Mouse (Mus musculus) heart, embryonic 15.5 days (tissue): ENCODE measurements around the gene Tmem179. TPM values are rescaled to one million over a fixed set of nuclear protein-coding genes. Genes with fewer than 3 reads are reported as not detected.

Experiments used
- ATAC-seq: fragments of 200-750 bp; cut with Nextera tagmentation; replicated peaks from 2 replicates; pipeline ENCODE4 v1.8.0; 2017; ENCODE audit warnings: low read depth, moderate TSS enrichment; ENCODE audit not compliant: insufficient number of reproducible peaks, insufficient read depth, low FRiP score
- H3K27ac ChIP-seq: fragments of 300-500 bp; sonication (generic); 2 replicates; pipeline ENCODE4 v1.5.1; 2015; ENCODE audit warnings: mild to moderate bottlenecking, inconsistent platforms
- H3K27me3 ChIP-seq: fragments of 300-500 bp; sonication (generic); 2 replicates; pipeline ENCODE4 v1.6.1; 2015; ENCODE audit warnings: inconsistent platforms
- H3K36me3 ChIP-seq: fragments of 300-500 bp; sonication (generic); 2 replicates; pipeline ENCODE4 v1.6.1; 2015; ENCODE audit warnings: mild to moderate bottlenecking, inconsistent platforms
- H3K4me1 ChIP-seq: fragments of 300-500 bp; sonication (generic); replicated peaks from 2 replicates; pipeline ENCODE4 v1.6.1; 2015; ENCODE audit warnings: inconsistent platforms
- H3K4me2 ChIP-seq: fragments of 300-500 bp; sonication (generic); 2 replicates; pipeline ENCODE4 v1.6.1; 2015; ENCODE audit warnings: inconsistent platforms, mild to moderate bottlenecking, moderate library complexity
- H3K4me3 ChIP-seq: fragments of 300-500 bp; sonication (generic); 2 replicates; pipeline ENCODE4 v1.5.1; 2015; ENCODE audit warnings: mild to moderate bottlenecking, inconsistent platforms
- H3K9ac ChIP-seq: fragments of 300-500 bp; sonication (generic); 2 replicates; pipeline ENCODE4 v1.6.1; 2015; ENCODE audit warnings: mild to moderate bottlenecking, inconsistent platforms
- H3K9me3 ChIP-seq: fragments of 300-500 bp; sonication (generic); replicated peaks from 2 replicates; pipeline ENCODE4 v1.6.1; 2016; ENCODE audit warnings: inconsistent platforms
- WGBS: fragments of 180-500 bp; shearing (Covaris S2); methylation state at CpG from one replicate; pipeline ENCODE4 v1.1.7; 2015; ENCODE audit warnings: mixed read lengths; 5-methylcytosine and 5-hydroxymethylcytosine counted together
- polyA plus RNA-seq: library from polyadenylated mRNA; unstranded; fragments of >200 nt; fragmentation: Nextera tagmentation; extraction: Ambion mirVana; gene quantifications from 2 replicates; pipeline ENCODE4 v1.2.1, GENCODE M21; 2015

Gene Tmem179
- polyA plus RNA-seq, 1 experiment from 2014 or later: 0.39 TPM

- H3K9ac ChIP-seq: no peak overlapping the region
- no peak overlapping the region for H3K4me2 ChIP-seq
- ATAC-seq: no peak
- H3K9me3 ChIP-seq: no peaks in the 10 kb centered on the region
- H3K4me3 ChIP-seq: no peak overlapping the region
- H3K27ac ChIP-seq: no peak overlapping the region
- no peaks in the 10 kb centered on the region for H3K4me1 ChIP-seq
- H3K36me3 ChIP-seq: no peaks in the 10 kb centered on the region
- WGBS: 67% methylated on average over 4 of the region's 4 CpGs
- H3K27me3 ChIP-seq: peaks cover 14% of the 10 kb centered on the region; the same call in 1 of the 2 replicates
These were observed 53.3 kb downstream of the Tmem179 start for GRCm38 (mm10) chr12:112463209-112463608.

DNA sequence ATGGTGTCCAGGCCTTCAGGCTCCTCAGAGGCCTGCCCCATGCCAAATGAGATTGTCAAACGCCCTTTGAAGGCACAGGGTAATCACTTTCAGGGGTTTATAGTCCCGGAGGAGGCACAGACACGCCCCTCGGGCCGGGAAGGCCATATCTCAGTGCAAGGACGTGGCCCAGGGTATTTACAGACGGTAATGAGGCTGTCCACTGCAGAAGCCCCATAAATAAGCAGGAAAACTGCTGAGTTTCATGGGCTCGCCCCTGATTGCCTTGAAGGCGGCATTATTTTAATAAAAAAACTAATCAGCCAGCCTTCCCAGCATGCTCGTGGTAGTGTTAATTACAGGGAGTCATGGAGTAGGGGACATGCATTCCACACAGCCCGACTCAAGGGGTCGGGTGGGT is 54.1 kb downstream of the Tmem179 start:
- Histone ChIP-seq H3K9me3 (no peaks in the 10 kb centered on the region), H3K27me3 (0 out of 2 replicates have a peak, but pooled peaks cover 8% of the 10 kb centered on the region), H3K4me2 (no peak overlapping the region), H3K4me3 (no peak overlapping the region), H3K27ac (no peak overlapping the region), H3K4me1 (no peaks in the 10 kb centered on the region), H3K36me3 (no peaks in the 10 kb centered on the region), H3K9ac (no peak overlapping the region)
- 64% methylated on average over 12 of the region's 12 CpGs for WGBS
- no peak for ATAC-seq

DNA sequence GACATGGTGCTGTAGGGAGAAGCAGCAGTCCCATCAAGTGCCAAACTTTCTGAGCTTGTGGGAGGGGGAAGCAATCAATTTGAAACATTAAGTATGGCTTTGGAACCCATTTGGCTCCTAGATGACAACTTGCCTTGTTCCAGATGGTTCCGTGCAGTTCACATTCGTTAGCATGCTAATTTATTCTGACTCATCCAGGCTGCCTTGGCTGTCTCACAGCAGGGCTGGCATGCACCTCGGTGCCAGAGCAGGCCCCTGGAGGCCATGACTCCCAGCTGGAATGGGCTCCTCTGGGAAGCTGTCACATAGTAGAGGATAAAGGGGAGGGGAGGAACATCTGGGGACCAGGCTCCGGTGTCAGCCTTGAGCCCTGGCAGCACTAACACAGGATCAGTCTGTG is 58.7 kb downstream of the Tmem179 start:
- H3K4me1 ChIP-seq: no peaks in the 10 kb centered on the region
- no peak overlapping the region for H3K4me3 ChIP-seq
- H3K36me3 ChIP-seq: no peaks in the 10 kb centered on the region
- H3K9me3 ChIP-seq: no peaks in the 10 kb centered on the region
- 0 out of 2 replicates have a peak, but pooled peaks cover 5% of the 10 kb centered on the region for H3K27me3 ChIP-seq
- WGBS: 64% methylated on average over 4 of the region's 4 CpGs
- H3K4me2 ChIP-seq: no peak overlapping the region
- H3K9ac ChIP-seq: no peak overlapping the region
- ATAC-seq: no peak
- no peak overlapping the region for H3K27ac ChIP-seq

- Histone ChIP-seq H3K27me3 (0 out of 2 replicates have a peak, but pooled peaks cover 5% of the 10 kb centered on the region), H3K9me3 (no peaks in the 10 kb centered on the region), H3K4me3 (no peak overlapping the region), H3K27ac (no peak overlapping the region), H3K4me1 (no peaks in the 10 kb centered on the region), H3K36me3 (no peaks in the 10 kb centered on the region), H3K4me2 (no peak overlapping the region), H3K9ac (no peak overlapping the region)
- WGBS: 64% methylated on average over 6 of the region's 6 CpGs
- no peak for ATAC-seq
These were observed 60.3 kb downstream of the Tmem179 start for GRCm38 (mm10) chr12:112456144-112456713.

- Histone ChIP-seq H3K36me3 (no peaks in the 10 kb centered on the region), H3K9ac (no peak overlapping the region), H3K4me2 (no peak overlapping the region), H3K27me3 (no peaks in the 10 kb centered on the region), H3K4me3 (no peak overlapping the region), H3K9me3 (peaks cover under 1% of the 10 kb centered on the region; the same call in 1 of the 2 replicates), H3K27ac (no peak overlapping the region), H3K4me1 (no peaks in the 10 kb centered on the region)
- ATAC-seq: no peak
- WGBS: 84% methylated on average over 9 of the region's 9 CpGs
These were observed 64.7 kb downstream of the Tmem179 start for GRCm38 (mm10) chr12:112451826-112452225.

GRCm38 (mm10) chr12:112451381-112451780 is 65.2 kb downstream of the Tmem179 start:
- Histone ChIP-seq H3K27ac (no peak overlapping the region), H3K4me1 (no peaks in the 10 kb centered on the region), H3K27me3 (no peaks in the 10 kb centered on the region), H3K4me2 (no peak overlapping the region), H3K36me3 (no peaks in the 10 kb centered on the region), H3K9me3 (peaks cover 5% of the 10 kb centered on the region), H3K4me3 (no peak overlapping the region), H3K9ac (no peak overlapping the region)
- ATAC-seq: no peak
- WGBS: 76% methylated on average over 1 of the region's 1 CpGs

DNA sequence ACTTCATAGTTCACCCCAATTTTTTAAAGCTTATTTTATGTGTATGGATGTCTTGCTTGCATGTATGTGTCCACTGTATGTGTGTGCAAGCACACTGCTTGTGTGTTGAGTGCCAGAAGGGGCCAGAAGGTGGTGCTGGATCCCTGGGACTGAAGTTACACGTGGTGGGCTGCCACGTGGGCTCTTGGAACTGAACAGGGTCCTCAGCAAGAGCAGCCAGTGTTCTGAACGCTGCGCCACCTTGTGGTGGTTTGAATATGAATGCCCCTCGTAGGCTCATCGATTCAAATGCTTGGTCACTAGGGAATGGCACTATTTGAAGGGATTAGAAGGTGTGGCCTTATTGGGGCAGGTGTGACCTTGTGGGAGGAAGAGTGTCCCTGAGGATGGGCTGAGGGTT is 65.7 kb downstream of the Tmem179 start:
- no peak overlapping the region for H3K4me3 ChIP-seq
- no peak overlapping the region for H3K9ac ChIP-seq
- no peaks in the 10 kb centered on the region for H3K4me1 ChIP-seq
- no peak for ATAC-seq
- no peaks in the 10 kb centered on the region for H3K36me3 ChIP-seq
- H3K27ac ChIP-seq: no peak overlapping the region
- 33% methylated on average over 6 of the region's 6 CpGs for WGBS
- no peak overlapping the region for H3K4me2 ChIP-seq
- H3K9me3 ChIP-seq: peaks cover 5% of the 10 kb centered on the region
- no peaks in the 10 kb centered on the region for H3K27me3 ChIP-seq

Other genes with a start within 250 kb of the Tmem179 start
- 5.3 and 6.0 TPM in 2 replicates for gene A530016L24Rik, start 27.3 kb downstream of the Tmem179 start, polyA plus RNA-seq
- gene Inf2, start 72.0 kb upstream of the Tmem179 start, polyA plus RNA-seq: 3.1 and 3.4 TPM in 2 replicates
- 85.8 and 93.7 TPM in 2 replicates for gene Adssl1, start 103.3 kb upstream of the Tmem179 start, polyA plus RNA-seq
- gene Siva1, start 127.9 kb upstream of the Tmem179 start, polyA plus RNA-seq: 95.4 and 142 TPM in 2 replicates
- 139 and 169 TPM in 2 replicates for gene Akt1, start 158.1 kb upstream of the Tmem179 start, polyA plus RNA-seq
- 4.8 and 7.6 TPM in 2 replicates for gene Zbtb42, start 162.1 kb upstream of the Tmem179 start, polyA plus RNA-seq
- gene Cep170b, start 203.7 kb upstream of the Tmem179 start, polyA plus RNA-seq: 4.8 and 7.9 TPM in 2 replicates
- gene Pld4, start 243.9 kb upstream of the Tmem179 start, polyA plus RNA-seq: 7.2 and 34.0 TPM in 2 replicates